Mouse (Mus musculus) lung, postnatal 0 days (tissue): ENCODE measurements around the gene Ttn.

Experiments
- CTCF ChIP-seq: IDR thresholded peaks from 2 replicates; pipeline ENCODE4 v1.5.1; 2016; ENCODE audit warnings: antibody characterized with exemption, mild to moderate bottlenecking
- EP300 ChIP-seq: IDR thresholded peaks from 2 replicates; pipeline ENCODE4 v1.6.1; 2016; ENCODE audit warnings: antibody characterized with exemption, mild to moderate bottlenecking, control low read depth

- no peak for TF ChIP-seq CTCF
- no peak for TF ChIP-seq EP300
Measured at GRCm38 (mm10) chr2:76808334-76808733, 174.0 kb downstream of the Ttn start.
